Mouse (Mus musculus) adipocyte (in vitro differentiated cells): Measurements from ENCODE around the gene Foxk1.
A peak's percentile ranks its signal among the peaks of the same experiment; 100 is the strongest.

ENCODE experiments used
- DNase-seq: peaks from one replicate; pipeline ENCODE4 v3.0.0-alpha.2; 2016; ENCODE audit warnings: low spot score

The Foxk1 gene

GRCm38 (mm10) chr5:142483581-142483980 lies 82.3 kb downstream of the Foxk1 start:
- DNase-seq, result no peak

- no peak for DNase-seq
Measured at GRCm38 (mm10) chr5:142486654-142487053, 85.4 kb downstream of the Foxk1 start.

DNA sequence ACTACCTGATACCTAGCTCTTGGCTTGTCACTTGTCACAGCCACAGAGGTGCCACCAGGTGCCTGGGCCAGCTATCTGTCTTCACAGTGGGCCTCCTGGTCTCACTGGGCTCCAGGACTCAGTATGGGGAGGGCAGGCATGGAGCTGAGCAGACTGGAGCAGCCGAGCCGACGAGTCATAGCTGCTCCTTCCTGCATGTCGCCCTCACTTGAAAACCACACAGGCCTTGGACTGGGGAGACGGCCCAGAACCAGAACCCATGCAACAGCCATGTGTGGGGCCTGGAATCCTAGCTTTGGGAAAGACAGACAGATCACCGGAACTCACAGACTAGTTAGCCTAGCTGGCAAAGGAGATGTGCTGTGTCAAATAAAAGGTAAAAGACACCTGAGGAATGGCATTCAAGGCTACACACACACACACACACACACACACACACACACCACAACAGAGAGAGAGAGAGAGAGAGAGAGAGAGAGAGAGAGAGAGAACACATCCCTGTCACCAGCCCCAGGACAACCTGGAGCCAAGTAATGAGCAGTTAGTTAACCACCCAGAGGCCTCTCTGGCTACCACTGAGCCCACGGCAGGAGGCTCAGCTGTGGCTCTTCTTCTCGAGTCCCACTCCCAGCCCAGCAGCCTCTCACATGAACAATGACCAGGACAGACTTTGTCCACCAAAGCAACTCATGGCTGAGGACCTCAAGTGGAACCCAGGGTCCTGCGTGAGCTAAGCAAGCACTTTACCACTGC lies 88.8 kb downstream of the Foxk1 start:
- no peak for DNase-seq

- DNase-seq, result no peak
Measured at GRCm38 (mm10) chr5:142493307-142493706, 92.0 kb downstream of the Foxk1 start.

- no peak for DNase-seq
Measured at GRCm38 (mm10) chr5:142495321-142496096, 94.2 kb downstream of the Foxk1 start.

- no peak for DNase-seq
Measured at GRCm38 (mm10) chr5:142498964-142499363, 97.7 kb downstream of the Foxk1 start.

- no peak for DNase-seq
Measured at GRCm38 (mm10) chr5:142500918-142501317, 99.6 kb downstream of the Foxk1 start.

DNA sequence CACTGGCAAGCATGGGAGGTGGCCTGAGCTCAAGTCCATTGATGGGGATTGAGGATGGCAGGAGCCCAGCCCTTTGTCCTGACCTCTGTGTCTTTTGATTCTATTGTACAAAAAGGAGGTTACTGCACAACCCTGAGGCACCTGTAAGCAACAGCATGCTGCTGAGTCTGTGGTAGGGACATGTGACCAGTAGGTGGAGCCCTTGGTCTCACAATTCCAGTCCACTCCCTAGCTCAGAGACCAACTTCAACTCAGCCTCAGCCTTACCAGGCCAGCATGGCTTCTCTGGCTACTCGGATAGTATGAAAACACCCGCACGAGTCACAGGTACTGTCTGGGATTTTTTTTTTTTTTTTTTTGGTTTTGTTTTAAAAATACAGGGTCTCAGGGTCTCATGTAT lies 101.1 kb downstream of the Foxk1 start:
- peak; percentile 92 for DNase-seq

DNA sequence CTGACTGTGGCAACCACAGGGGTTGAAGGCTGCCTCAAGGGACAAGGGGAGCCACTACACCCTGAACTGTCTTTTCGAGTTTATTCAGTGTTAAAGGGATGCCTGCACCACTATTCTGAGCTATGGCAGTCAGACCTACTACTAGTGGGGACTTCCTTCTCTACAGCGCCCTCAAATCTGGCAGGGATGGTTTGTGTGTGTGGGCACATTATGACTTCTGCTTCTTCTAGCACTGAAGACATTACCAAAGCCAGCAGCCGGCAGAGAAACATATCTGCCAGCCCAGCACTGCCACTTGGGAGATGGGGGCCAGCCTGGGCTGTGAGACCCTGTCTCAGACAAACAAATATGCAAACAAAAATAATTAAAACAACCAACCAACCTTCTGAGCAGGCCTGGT lies 102.9 kb downstream of the Foxk1 start:
- DNase-seq, result no peak

GRCm38 (mm10) chr5:142505695-142506423 lies 104.6 kb downstream of the Foxk1 start:
- peak; percentile 69 for DNase-seq

- no peak for DNase-seq
Measured at GRCm38 (mm10) chr5:142509141-142510060, 108.1 kb downstream of the Foxk1 start.

- DNase-seq, result no peak
Measured at GRCm38 (mm10) chr5:142510061-142510414, 108.7 kb downstream of the Foxk1 start.
